Mouse (Mus musculus) midbrain, embryonic 14.5 days (tissue): Measurements from ENCODE around the gene Zfp280c. TPM values are rescaled to one million over a fixed set of nuclear protein-coding genes. Genes with fewer than 3 reads are reported as not detected.

ENCODE experiments used
- ATAC-seq: fragments of 200-750 bp; cut with Nextera tagmentation; 2 replicates; pipeline ENCODE4 v1.8.0; 2017; ENCODE audit warnings: moderate number of reproducible peaks, moderate library complexity; ENCODE audit not compliant: low FRiP score, low TSS enrichment
- DNase-seq: peaks from one replicate; pipeline ENCODE4 v3.0.0-alpha.2; 2015
- H3K27ac ChIP-seq: fragments of 300-500 bp; sonication (generic); replicated peaks from 2 replicates; pipeline ENCODE4 v1.5.1; 2014; ENCODE audit warnings: mild to moderate bottlenecking, low read depth, low read length, moderate library complexity
- H3K27me3 ChIP-seq: fragments of 300-500 bp; sonication (generic); 2 replicates; pipeline ENCODE4 v1.6.1; 2014; ENCODE audit warnings: low read length, control low read depth, mixed read lengths; ENCODE audit not compliant: control insufficient read depth, insufficient read depth
- H3K36me3 ChIP-seq: fragments of 300-500 bp; sonication (generic); 2 replicates; pipeline ENCODE4 v1.6.1; 2014; ENCODE audit warnings: low read length, control low read depth; ENCODE audit not compliant: control insufficient read depth, insufficient read depth
- H3K4me1 ChIP-seq: fragments of 300-500 bp; sonication (generic); 2 replicates; pipeline ENCODE4 v1.6.1; 2014; ENCODE audit warnings: mild to moderate bottlenecking, antibody characterized with exemption, low read length, control low read depth; ENCODE audit not compliant: control insufficient read depth, insufficient read depth
- H3K4me2 ChIP-seq: fragments of 300-500 bp; sonication (generic); 2 replicates; pipeline ENCODE4 v1.6.1; 2014; ENCODE audit warnings: mild to moderate bottlenecking, low read length, moderate library complexity
- H3K4me3 ChIP-seq: fragments of 300-500 bp; sonication (generic); replicated peaks from 2 replicates; pipeline ENCODE4 v1.5.1; 2014; ENCODE audit warnings: low read depth, low read length
- H3K9ac ChIP-seq: fragments of 300-500 bp; sonication (generic); replicated peaks from 2 replicates; pipeline ENCODE4 v1.6.1; 2014; ENCODE audit warnings: mild to moderate bottlenecking, low read length, moderate library complexity
- H3K9me3 ChIP-seq: fragments of 300-500 bp; sonication (generic); 2 replicates; pipeline ENCODE4 v1.6.1; 2016; ENCODE audit warnings: low read length, control low read depth, mixed read lengths; ENCODE audit not compliant: control insufficient read depth
- WGBS: fragments of 180-500 bp; shearing (Covaris S2); extraction: QIAGEN DNeasy Blood & Tissue Kit; methylation state at CpG from one replicate; pipeline ENCODE4 v1.1.7; 2014; 5-methylcytosine and 5-hydroxymethylcytosine counted together
- polyA plus RNA-seq: library from polyadenylated mRNA; unstranded; fragments of >200 nt; fragmentation: Nextera tagmentation; extraction: Ambion mirVana; gene quantifications from 2 replicates; pipeline ENCODE4 v1.2.1, GENCODE M21; 2014

The Zfp280c gene
- 15.7 and 17.2 TPM in 2 replicates for polyA plus RNA-seq

- H3K36me3 ChIP-seq, result peaks cover 11% of the 10 kb centered on the region; the same call in 1 of the 2 replicates
- H3K4me1 ChIP-seq, result peaks cover 6% of the 10 kb centered on the region; the same call in 1 of the 2 replicates
- no peaks in the 10 kb centered on the region for H3K9me3 ChIP-seq
- peak; percentile 79 for DNase-seq
- no peaks in the 10 kb centered on the region for H3K27me3 ChIP-seq
- WGBS, result 24% methylated on average over 45 of the region's 45 CpGs
- peak within 1 kb of the TSS; percentile 78 for H3K9ac ChIP-seq
- ATAC-seq, result peak; percentile 91
- peak within 1 kb of the TSS; percentile 54 for H3K4me2 ChIP-seq
- H3K27ac ChIP-seq, result peak within 1 kb of the TSS; percentile 89
- H3K4me3 ChIP-seq, result peak within 1 kb of the TSS; percentile 58
Observed at GRCm38 (mm10) chrX:48594099-48594760, at the start of gene Zfp280c. Gene Zfp280c, minus strand, starts transcription at chrX:48594504.

GRCm38 (mm10) chrX:48637032-48637431 is 42.7 kb upstream of the Zfp280c start:
- H3K27ac ChIP-seq, result no peak overlapping the region
- no peak overlapping the region for H3K4me3 ChIP-seq
- ATAC-seq (no peak), DNase-seq (peak; percentile 1)
- 0 out of 2 replicates have a peak, but pooled peaks cover 3% of the 10 kb centered on the region for H3K36me3 ChIP-seq
- H3K9ac ChIP-seq, result no peak overlapping the region
- no peak overlapping the region for H3K4me2 ChIP-seq
- no peaks in the 10 kb centered on the region for H3K4me1 ChIP-seq
- H3K9me3 ChIP-seq, result no peaks in the 10 kb centered on the region
- no peaks in the 10 kb centered on the region for H3K27me3 ChIP-seq
- WGBS, result 69% methylated on average over 2 of the region's 2 CpGs

- WGBS, result 25% methylated on average over 9 of the region's 9 CpGs
- Histone ChIP-seq H3K9ac (peak overlapping the region; percentile 44; the same call in 1 of the 2 replicates), H3K4me2 (peak overlapping the region; percentile 57), H3K27ac (peak overlapping the region; percentile 81), H3K27me3 (no peaks in the 10 kb centered on the region), H3K4me3 (peak overlapping the region; percentile 46), H3K4me1 (no peaks in the 10 kb centered on the region), H3K9me3 (no peaks in the 10 kb centered on the region), H3K36me3 (no peaks in the 10 kb centered on the region)
- ATAC-seq, result no peak
- DNase-seq, result no peak
Observed at GRCm38 (mm10) chrX:48624054-48624420, 29.7 kb upstream of the Zfp280c start.

- Histone ChIP-seq H3K9me3 (no peaks in the 10 kb centered on the region), H3K4me3 (peak within 1 kb of the TSS; percentile 46), H3K36me3 (no peaks in the 10 kb centered on the region), H3K27me3 (no peaks in the 10 kb centered on the region), H3K27ac (peak within 1 kb of the TSS; percentile 81), H3K9ac (peak within 1 kb of the TSS; percentile 48), H3K4me2 (peak within 1 kb of the TSS; percentile 57), H3K4me1 (no peaks in the 10 kb centered on the region)
- peak; percentile 94 for ATAC-seq
- peak; percentile 91 for DNase-seq
- WGBS, result 30% methylated on average over 38 of the region's 38 CpGs
Observed at GRCm38 (mm10) chrX:48623379-48624053, 29.2 kb upstream of the Zfp280c start, which contains the start of gene Slc25a14. Gene Slc25a14, plus strand, starts transcription at chrX:48623413.

- peak overlapping the region; percentile 53 for H3K4me2 ChIP-seq
- WGBS, result 23% methylated on average over 4 of the region's 4 CpGs
- no peaks in the 10 kb centered on the region for H3K9me3 ChIP-seq
- no peaks in the 10 kb centered on the region for H3K4me1 ChIP-seq
- H3K27me3 ChIP-seq, result no peaks in the 10 kb centered on the region
- H3K36me3 ChIP-seq, result no peaks in the 10 kb centered on the region
- H3K27ac ChIP-seq, result peak overlapping the region; percentile 81
- peak overlapping the region; percentile 48 for H3K9ac ChIP-seq
- H3K4me3 ChIP-seq, result peak overlapping the region; percentile 46
- DNase-seq (no peak), ATAC-seq (peak; percentile 16; the same call in 1 of the 2 replicates)
Observed at GRCm38 (mm10) chrX:48623049-48623378, 28.7 kb upstream of the Zfp280c start.

- no peaks in the 10 kb centered on the region for H3K4me1 ChIP-seq
- no peak for DNase-seq
- no peaks in the 10 kb centered on the region for H3K9me3 ChIP-seq
- no peaks in the 10 kb centered on the region for H3K27me3 ChIP-seq
- 70% methylated on average over 2 of the region's 2 CpGs for WGBS
- H3K4me2 ChIP-seq, result no peak overlapping the region
- no peak overlapping the region for H3K4me3 ChIP-seq
- no peaks in the 10 kb centered on the region for H3K36me3 ChIP-seq
- no peak overlapping the region for H3K27ac ChIP-seq
- ATAC-seq, result no peak
- no peak overlapping the region for H3K9ac ChIP-seq
Observed at GRCm38 (mm10) chrX:48604872-48605271, 10.6 kb upstream of the Zfp280c start.

GRCm38 (mm10) chrX:48596906-48597305 is 2.6 kb upstream of the Zfp280c start:
- Histone ChIP-seq H3K27me3 (no peaks in the 10 kb centered on the region), H3K27ac (no peak overlapping the region), H3K9ac (no peak overlapping the region), H3K4me2 (no peak overlapping the region), H3K4me1 (peaks cover 6% of the 10 kb centered on the region; the same call in 1 of the 2 replicates), H3K36me3 (no peaks in the 10 kb centered on the region), H3K4me3 (no peak overlapping the region), H3K9me3 (no peaks in the 10 kb centered on the region)
- DNase-seq, result no peak
- WGBS, result 92% methylated on average over 5 of the region's 5 CpGs
- ATAC-seq, result no peak

GRCm38 (mm10) chrX:48596053-48596452 is 1.7 kb upstream of the Zfp280c start:
- H3K9me3 ChIP-seq, result no peaks in the 10 kb centered on the region
- H3K4me3 ChIP-seq, result no peak overlapping the region
- no peak overlapping the region for H3K27ac ChIP-seq
- 88% methylated on average over 9 of the region's 9 CpGs for WGBS
- H3K36me3 ChIP-seq, result 0 out of 2 replicates have a peak, but pooled peaks cover 1% of the 10 kb centered on the region
- no peaks in the 10 kb centered on the region for H3K27me3 ChIP-seq
- peaks cover 6% of the 10 kb centered on the region; the same call in 1 of the 2 replicates for H3K4me1 ChIP-seq
- H3K9ac ChIP-seq, result no peak overlapping the region
- ATAC-seq (no peak), DNase-seq (no peak)
- H3K4me2 ChIP-seq, result no peak overlapping the region
